Mouse (Mus musculus) limb, embryonic 11.5 days (tissue): ENCODE measurements around the gene Brip1. TPM values are rescaled to one million over a fixed set of nuclear protein-coding genes. Genes with fewer than 3 reads are reported as not detected.

Experiments used
- ATAC-seq: fragments of 200-750 bp; cut with Nextera tagmentation; 2 replicates; pipeline ENCODE4 v1.8.0; 2017; ENCODE audit warnings: low read depth; ENCODE audit not compliant: insufficient number of reproducible peaks, low FRiP score, low TSS enrichment
- DNase-seq: peaks from one replicate; pipeline ENCODE4 v3.0.0-alpha.2; 2015; ENCODE audit warnings: low spot score
- H3K27ac ChIP-seq: fragments of 300-500 bp; sonication (generic); replicated peaks from 2 replicates; pipeline ENCODE4 v1.5.1; 2014; ENCODE audit warnings: low read depth, mild to moderate bottlenecking, low read length
- H3K27me3 ChIP-seq: fragments of 300-500 bp; sonication (generic); 2 replicates; pipeline ENCODE4 v1.6.1; 2014; ENCODE audit warnings: mild to moderate bottlenecking, low read length, mixed read lengths; ENCODE audit not compliant: control insufficient read depth, insufficient read depth
- H3K36me3 ChIP-seq: fragments of 300-500 bp; sonication (generic); 2 replicates; pipeline ENCODE4 v1.6.1; 2014; ENCODE audit warnings: mild to moderate bottlenecking, low read length, moderate library complexity, mixed read lengths; ENCODE audit not compliant: control insufficient read depth, insufficient read depth
- H3K4me1 ChIP-seq: fragments of 300-500 bp; sonication (generic); 2 replicates; pipeline ENCODE4 v1.6.1; 2014; ENCODE audit warnings: low read length, mixed read lengths; ENCODE audit not compliant: control insufficient read depth, insufficient read depth
- H3K4me2 ChIP-seq: fragments of 300-500 bp; sonication (generic); 2 replicates; pipeline ENCODE4 v1.6.1; 2014; ENCODE audit warnings: low read depth, mild to moderate bottlenecking, moderate library complexity; ENCODE audit not compliant: severe bottlenecking
- H3K4me3 ChIP-seq: fragments of 300-500 bp; sonication (generic); 2 replicates; pipeline ENCODE4 v1.5.1; 2014; ENCODE audit warnings: low read depth, low read length
- H3K9ac ChIP-seq: fragments of 300-500 bp; sonication (generic); 2 replicates; pipeline ENCODE4 v1.6.1; 2014; ENCODE audit warnings: mild to moderate bottlenecking, low read length
- H3K9me3 ChIP-seq: fragments of 300-500 bp; sonication (generic); 2 replicates; pipeline ENCODE4 v1.6.1; 2016; ENCODE audit warnings: low read length; ENCODE audit not compliant: control insufficient read depth
- WGBS: fragments of 180-500 bp; shearing (Covaris S2); extraction: QIAGEN DNeasy Blood & Tissue Kit; methylation state at CpG from one replicate; pipeline ENCODE4 v1.1.7; 2014; 5-methylcytosine and 5-hydroxymethylcytosine counted together
- polyA plus RNA-seq: library from polyadenylated mRNA; unstranded; fragments of >200 nt; fragmentation: Nextera tagmentation; extraction: Ambion mirVana; gene quantifications from 2 replicates; pipeline ENCODE4 v1.2.1, GENCODE M21; 2014

Brip1 gene
- polyA plus RNA-seq, 1 experiment from 2014 or later = 11.1 TPM

- H3K36me3 ChIP-seq = no peaks in the 10 kb centered on the region
- WGBS = 82% methylated on average over 13 of the region's 13 CpGs
- ATAC-seq = no peak
Observed at GRCm38 (mm10) chr11:86038701-86039100, 162.3 kb downstream of the Brip1 start.

GRCm38 (mm10) chr11:86032910-86033309 lies 168.1 kb downstream of the Brip1 start:
- H3K4me3 ChIP-seq = no peak overlapping the region
- H3K4me2 ChIP-seq = no peak overlapping the region
- H3K4me1 ChIP-seq = peaks cover 2% of the 10 kb centered on the region; the same call in 1 of the 2 replicates
- ATAC-seq (no peak), DNase-seq (no peak)
- H3K27ac ChIP-seq = no peak overlapping the region
- H3K9ac ChIP-seq = no peak overlapping the region
- H3K36me3 ChIP-seq = no peaks in the 10 kb centered on the region
- WGBS = 51% methylated on average over 4 of the region's 4 CpGs
- H3K9me3 ChIP-seq = no peaks in the 10 kb centered on the region
- H3K27me3 ChIP-seq = no peaks in the 10 kb centered on the region

More at GRCm38 (mm10) chr11:86038701-86039100, 162.3 kb downstream of the Brip1 start:
- no peak overlapping the region for H3K27ac ChIP-seq
- no peaks in the 10 kb centered on the region for H3K9me3 ChIP-seq
- H3K4me2 ChIP-seq = no peak overlapping the region
- H3K4me1 ChIP-seq = no peaks in the 10 kb centered on the region
- no peak for DNase-seq
- no peak overlapping the region for H3K4me3 ChIP-seq
- H3K9ac ChIP-seq = no peak overlapping the region
- H3K27me3 ChIP-seq = no peaks in the 10 kb centered on the region

- Histone ChIP-seq H3K36me3 (no peaks in the 10 kb centered on the region), H3K9me3 (no peaks in the 10 kb centered on the region), H3K4me2 (no peak overlapping the region), H3K27me3 (no peaks in the 10 kb centered on the region), H3K9ac (no peak overlapping the region), H3K4me3 (no peak overlapping the region), H3K4me1 (peaks cover 30% of the 10 kb centered on the region), H3K27ac (no peak overlapping the region)
- DNase-seq = no peak
- 62% methylated on average over 5 of the region's 5 CpGs for WGBS
- ATAC-seq = no peak
Observed at GRCm38 (mm10) chr11:86028034-86028433, 173.0 kb downstream of the Brip1 start.

- 8% methylated on average over 7 of the region's 7 CpGs for WGBS
- DNase-seq = peak; percentile 63
- Histone ChIP-seq H3K9me3 (no peaks in the 10 kb centered on the region), H3K27me3 (no peaks in the 10 kb centered on the region), H3K4me3 (no peak overlapping the region), H3K4me2 (no peak overlapping the region), H3K27ac (no peak overlapping the region; the same call in 1 of the 2 replicates), H3K4me1 (peaks cover 30% of the 10 kb centered on the region), H3K9ac (no peak overlapping the region), H3K36me3 (no peaks in the 10 kb centered on the region)
- no peak for ATAC-seq
Observed at GRCm38 (mm10) chr11:86026556-86027194, 174.3 kb downstream of the Brip1 start.

GRCm38 (mm10) chr11:86022439-86022838 lies 178.6 kb downstream of the Brip1 start:
- Histone ChIP-seq H3K4me3 (no peak overlapping the region), H3K27ac (no peak overlapping the region), H3K9me3 (no peaks in the 10 kb centered on the region), H3K4me1 (peaks cover 27% of the 10 kb centered on the region), H3K36me3 (no peaks in the 10 kb centered on the region), H3K9ac (no peak overlapping the region), H3K4me2 (no peak overlapping the region), H3K27me3 (no peaks in the 10 kb centered on the region)
- no peak for DNase-seq
- WGBS = 75% methylated on average over 4 of the region's 4 CpGs
- no peak for ATAC-seq

- no peaks in the 10 kb centered on the region for H3K9me3 ChIP-seq
- no peaks in the 10 kb centered on the region for H3K36me3 ChIP-seq
- no peak overlapping the region for H3K4me3 ChIP-seq
- H3K27me3 ChIP-seq = no peaks in the 10 kb centered on the region
- no peak overlapping the region for H3K4me2 ChIP-seq
- no peak overlapping the region for H3K9ac ChIP-seq
- peaks cover 11% of the 10 kb centered on the region for H3K4me1 ChIP-seq
- 38% methylated on average over 1 of the region's 1 CpGs for WGBS
- no peak for DNase-seq
- no peak for ATAC-seq
- no peak overlapping the region for H3K27ac ChIP-seq
Observed at GRCm38 (mm10) chr11:86020033-86020432, 181.0 kb downstream of the Brip1 start.

- H3K4me2 ChIP-seq = peak overlapping the region; percentile 21
Observed at GRCm38 (mm10) chr11:86016242-86016641, 184.8 kb downstream of the Brip1 start.

GRCm38 (mm10) chr11:86013087-86013486 lies 187.9 kb downstream of the Brip1 start:
- Histone ChIP-seq H3K36me3 (no peaks in the 10 kb centered on the region), H3K27me3 (no peaks in the 10 kb centered on the region), H3K9ac (no peak overlapping the region), H3K27ac (no peak overlapping the region), H3K4me1 (peaks cover 4% of the 10 kb centered on the region), H3K4me2 (no peak overlapping the region), H3K4me3 (no peak overlapping the region), H3K9me3 (no peaks in the 10 kb centered on the region)
- DNase-seq (no peak), ATAC-seq (no peak)
- 74% methylated on average over 2 of the region's 2 CpGs for WGBS

More at GRCm38 (mm10) chr11:86016242-86016641, 184.8 kb downstream of the Brip1 start:
- Histone ChIP-seq H3K27ac (no peak overlapping the region), H3K27me3 (no peaks in the 10 kb centered on the region), H3K4me1 (peaks cover 4% of the 10 kb centered on the region), H3K36me3 (no peaks in the 10 kb centered on the region), H3K9ac (no peak overlapping the region), H3K9me3 (no peaks in the 10 kb centered on the region), H3K4me3 (no peak overlapping the region)
- ATAC-seq = peak; percentile 65; the same call in 1 of the 2 replicates
- 15% methylated on average over 11 of the region's 11 CpGs for WGBS
- DNase-seq = peak; percentile 67

- WGBS = 88% methylated on average over 4 of the region's 4 CpGs
- no peak overlapping the region for H3K4me3 ChIP-seq
- no peak overlapping the region for H3K4me2 ChIP-seq
- ATAC-seq (no peak), DNase-seq (no peak)
- H3K36me3 ChIP-seq = no peaks in the 10 kb centered on the region
- no peaks in the 10 kb centered on the region; the same call in 1 of the 2 replicates for H3K4me1 ChIP-seq
- H3K27ac ChIP-seq = no peak overlapping the region
- no peaks in the 10 kb centered on the region for H3K9me3 ChIP-seq
- no peaks in the 10 kb centered on the region for H3K27me3 ChIP-seq
- H3K9ac ChIP-seq = no peak overlapping the region
Observed at GRCm38 (mm10) chr11:86010458-86010857, 190.5 kb downstream of the Brip1 start.
